Mouse (Mus musculus): ENCODE measurements around the gene Hoxa4. TPM values are rescaled to one million over a fixed set of nuclear protein-coding genes. Genes with fewer than 3 reads are reported as not detected.
A peak's percentile ranks its signal among the peaks of the same experiment; 100 is the strongest.

Hoxa4 gene
- polyA plus RNA-seq, 1 experiment from 2014 or later = 1.4 TPM

- WGBS = 2% methylated on average over 69 of the region's 69 CpGs
- peak overlapping the region; percentile 31; the same call in 1 of the 2 replicates for H3K4me3 ChIP-seq
- H3K27me3 ChIP-seq (ENCODE audit: insufficient read depth, poor library complexity, severe bottlenecking) = peaks cover 100% of the 10 kb centered on the region
- no peak overlapping the region for H3K27ac ChIP-seq
- DNase-seq (ENCODE audit: low spot score) = no peak
- H3K4me1 ChIP-seq = peaks cover 25% of the 10 kb centered on the region
- H3K36me3 ChIP-seq = no peaks in the 10 kb centered on the region
- no peaks in the 10 kb centered on the region for H3K9me3 ChIP-seq
Observed at GRCm38 (mm10) chr6:52225612-52226568, 34.3 kb upstream of the Hoxa4 start.

- Histone ChIP-seq H3K4me3 (peak overlapping the region; percentile 31), H3K9me3 (no peaks in the 10 kb centered on the region), H3K4me1 (peaks cover 21% of the 10 kb centered on the region), H3K36me3 (no peaks in the 10 kb centered on the region), H3K27ac (no peak overlapping the region), H3K27me3 (ENCODE audit: insufficient read depth, poor library complexity, severe bottlenecking) (peaks cover 100% of the 10 kb centered on the region)
- WGBS = 1% methylated on average over 32 of the region's 36 CpGs
- DNase-seq (ENCODE audit: low spot score) = no peak
Observed at GRCm38 (mm10) chr6:52224895-52225611, 33.5 kb upstream of the Hoxa4 start.

GRCm38 (mm10) chr6:52223939-52224760 lies 32.6 kb upstream of the Hoxa4 start:
- 2% methylated on average over 24 of the region's 24 CpGs for WGBS
- Histone ChIP-seq H3K4me3 (peak overlapping the region; percentile 15; the same call in 1 of the 2 replicates), H3K27ac (no peak overlapping the region), H3K27me3 (ENCODE audit: insufficient read depth, poor library complexity, severe bottlenecking) (peaks cover 100% of the 10 kb centered on the region), H3K9me3 (no peaks in the 10 kb centered on the region), H3K4me1 (peaks cover 20% of the 10 kb centered on the region), H3K36me3 (no peaks in the 10 kb centered on the region)
- no peak for DNase-seq (ENCODE audit: low spot score)

- Histone ChIP-seq H3K36me3 (no peaks in the 10 kb centered on the region), H3K4me3 (no peak overlapping the region), H3K4me1 (peaks cover 17% of the 10 kb centered on the region), H3K9me3 (no peaks in the 10 kb centered on the region), H3K27me3 (ENCODE audit: insufficient read depth, poor library complexity, severe bottlenecking) (peaks cover 100% of the 10 kb centered on the region), H3K27ac (no peak overlapping the region)
- DNase-seq (ENCODE audit: low spot score) = no peak
- 9% methylated on average over 13 of the region's 13 CpGs for WGBS
Observed at GRCm38 (mm10) chr6:52222729-52223128, 31.2 kb upstream of the Hoxa4 start.

- WGBS = 5% methylated on average over 21 of the region's 21 CpGs
- Histone ChIP-seq H3K36me3 (no peaks in the 10 kb centered on the region), H3K4me1 (peaks cover 23% of the 10 kb centered on the region), H3K4me3 (peak overlapping the region; percentile 57), H3K27me3 (ENCODE audit: insufficient read depth, poor library complexity, severe bottlenecking) (peaks cover 100% of the 10 kb centered on the region), H3K9me3 (no peaks in the 10 kb centered on the region), H3K27ac (no peak overlapping the region)
- no peak for DNase-seq (ENCODE audit: low spot score)
Observed at GRCm38 (mm10) chr6:52221993-52222685, 30.6 kb upstream of the Hoxa4 start.

GRCm38 (mm10) chr6:52221337-52221992 lies 29.9 kb upstream of the Hoxa4 start, which contains the start of gene Hoxa7:
TSS of gene Hoxa7 (minus strand) at chr6:52221854.
- WGBS = under 1% methylated on average over 46 of the region's 46 CpGs

GRCm38 (mm10) chr6:52220865-52221310 lies 29.3 kb upstream of the Hoxa4 start:
- Histone ChIP-seq H3K9me3 (no peaks in the 10 kb centered on the region), H3K27me3 (ENCODE audit: insufficient read depth, poor library complexity, severe bottlenecking) (peaks cover 100% of the 10 kb centered on the region), H3K4me3 (peak overlapping the region; percentile 57), H3K27ac (no peak overlapping the region), H3K4me1 (peaks cover 27% of the 10 kb centered on the region), H3K36me3 (no peaks in the 10 kb centered on the region)
- DNase-seq (ENCODE audit: low spot score) = no peak
- 6% methylated on average over 12 of the region's 12 CpGs for WGBS

More at GRCm38 (mm10) chr6:52221337-52221992, 29.9 kb upstream of the Hoxa4 start, which contains the start of gene Hoxa7:
- no peaks in the 10 kb centered on the region for H3K36me3 ChIP-seq
- H3K9me3 ChIP-seq = no peaks in the 10 kb centered on the region
- H3K27ac ChIP-seq = no peak within 1 kb of the TSS
- no peak for DNase-seq (ENCODE audit: low spot score)
- H3K4me1 ChIP-seq = peaks cover 28% of the 10 kb centered on the region
- H3K4me3 ChIP-seq = peak within 1 kb of the TSS; percentile 57
- H3K27me3 ChIP-seq (ENCODE audit: insufficient read depth, poor library complexity, severe bottlenecking) = peaks cover 100% of the 10 kb centered on the region

- Histone ChIP-seq H3K27ac (no peak overlapping the region), H3K27me3 (ENCODE audit: insufficient read depth, poor library complexity, severe bottlenecking) (peaks cover 100% of the 10 kb centered on the region), H3K9me3 (no peaks in the 10 kb centered on the region), H3K36me3 (no peaks in the 10 kb centered on the region), H3K4me1 (peaks cover 26% of the 10 kb centered on the region), H3K4me3 (no peak overlapping the region)
- WGBS = 11% methylated on average over 32 of the region's 32 CpGs
- DNase-seq (ENCODE audit: low spot score) = no peak
Observed at GRCm38 (mm10) chr6:52220003-52220864, 28.7 kb upstream of the Hoxa4 start.

- WGBS = 20% methylated on average over 9 of the region's 9 CpGs
- no peak for DNase-seq (ENCODE audit: low spot score)
- Histone ChIP-seq H3K27me3 (ENCODE audit: insufficient read depth, poor library complexity, severe bottlenecking) (peaks cover 100% of the 10 kb centered on the region), H3K9me3 (no peaks in the 10 kb centered on the region), H3K36me3 (no peaks in the 10 kb centered on the region), H3K27ac (no peak overlapping the region), H3K4me3 (no peak overlapping the region), H3K4me1 (peaks cover 26% of the 10 kb centered on the region)
Observed at GRCm38 (mm10) chr6:52219234-52219942, 27.8 kb upstream of the Hoxa4 start.

- Histone ChIP-seq H3K4me3 (no peak overlapping the region), H3K27me3 (ENCODE audit: insufficient read depth, poor library complexity, severe bottlenecking) (peaks cover 100% of the 10 kb centered on the region), H3K27ac (no peak overlapping the region), H3K36me3 (no peaks in the 10 kb centered on the region), H3K4me1 (peaks cover 26% of the 10 kb centered on the region), H3K9me3 (no peaks in the 10 kb centered on the region)
- 8% methylated on average over 14 of the region's 14 CpGs for WGBS
- DNase-seq (ENCODE audit: low spot score) = no peak
Observed at GRCm38 (mm10) chr6:52218643-52219215, 27.2 kb upstream of the Hoxa4 start.

All from heart, embryonic 10.5 days (tissue).